Mouse (Mus musculus): ENCODE results near the gene Fah. TPM values are rescaled to one million over a fixed set of nuclear protein-coding genes. Genes with fewer than 3 reads are reported as not detected.

Fah gene
- total RNA-seq, 2 experiments from 2014 or later: 5.4 to 8.2 TPM

GRCm38 (mm10) chr7:84596633-84597032 is 9.9 kb downstream of the Fah start:
- no peak for DNase-seq
- intact Hi-C loops (cut with DNase I): loop anchor here (5.0 kb wide), 1 partner anchor 201 kb away; no protein-coding TSS in a partner anchor

GRCm38 (mm10) chr7:84596002-84596401 is 10.5 kb downstream of the Fah start:
- no peak for DNase-seq
- intact Hi-C loops (cut with DNase I): loop anchor here (5.0 kb wide), 1 partner anchor 201 kb away; no protein-coding TSS in a partner anchor

- intact Hi-C loops (cut with DNase I): loop anchor here (1.0 to 5.0 kb wide), 3 partner anchors 151 to 202 kb away; no protein-coding TSS in a partner anchor
- DNase-seq: no peak
These were observed 11.6 kb downstream of the Fah start for GRCm38 (mm10) chr7:84594917-84595303.

- intact Hi-C loops (cut with DNase I): no loop called here
- DNase-seq: peak; percentile 6 to 37
These were observed 12.2 kb downstream of the Fah start for GRCm38 (mm10) chr7:84594087-84594916.

GRCm38 (mm10) chr7:84591347-84591746 is 15.2 kb downstream of the Fah start:
- intact Hi-C loops (cut with DNase I): no loop called here
- DNase-seq: no peak

GRCm38 (mm10) chr7:84590622-84591021 is 15.9 kb downstream of the Fah start:
- intact Hi-C loops (cut with DNase I): no loop called here
- no peak for DNase-seq

- intact Hi-C loops (cut with DNase I): no loop called here
- DNase-seq: no peak
These were observed 19.3 kb downstream of the Fah start for GRCm38 (mm10) chr7:84587101-84587783.

- DNase-seq: no peak
- intact Hi-C loops (cut with DNase I): no loop called here
These were observed 20.0 kb downstream of the Fah start for GRCm38 (mm10) chr7:84586360-84587100.

- intact Hi-C loops (cut with DNase I): no loop called here
- DNase-seq: no peak
These were observed 21.4 kb downstream of the Fah start for GRCm38 (mm10) chr7:84585086-84585485.

- intact Hi-C loops (cut with DNase I): no loop called here
- DNase-seq: no peak
These were observed 26.8 kb downstream of the Fah start for GRCm38 (mm10) chr7:84579769-84580168.

GRCm38 (mm10) chr7:84578841-84579240 is 27.7 kb downstream of the Fah start:
- intact Hi-C loops (cut with DNase I): no loop called here
- no peak for DNase-seq

- DNase-seq: no peak
These were observed 29.5 kb downstream of the Fah start for GRCm38 (mm10) chr7:84577034-84577433.

GRCm38 (mm10) chr7:84566200-84566599 is 40.3 kb downstream of the Fah start:
- DNase-seq: peak in 1 of 2 experiments; percentile 9
- intact Hi-C loops (cut with DNase I): no loop called here

More at GRCm38 (mm10) chr7:84577034-84577433, 29.5 kb downstream of the Fah start:
- intact Hi-C loops (cut with DNase I): no loop called here

- intact Hi-C loops (cut with DNase I): no loop called here
- DNase-seq: no peak
These were observed 42.3 kb downstream of the Fah start for GRCm38 (mm10) chr7:84564236-84564635.

- intact Hi-C loops (cut with DNase I): no loop called here
- DNase-seq: no peak
These were observed 46.0 kb downstream of the Fah start for GRCm38 (mm10) chr7:84560500-84560899.

- no peak for DNase-seq
- intact Hi-C loops (cut with DNase I): no loop called here
These were observed 49.2 kb downstream of the Fah start for GRCm38 (mm10) chr7:84557332-84557731.

GRCm38 (mm10) chr7:84555294-84555693 is 51.2 kb downstream of the Fah start:
- intact Hi-C loops (cut with DNase I): no loop called here
- DNase-seq: no peak

GRCm38 (mm10) chr7:84551472-84551871 is 55.0 kb downstream of the Fah start:
- intact Hi-C loops (cut with DNase I): no loop called here
- no peak for DNase-seq

- intact Hi-C loops (cut with DNase I): no loop called here
- DNase-seq: no peak
These were observed 59.9 kb downstream of the Fah start for GRCm38 (mm10) chr7:84546667-84547066.

- DNase-seq: no peak
- intact Hi-C loops (cut with DNase I): no loop called here
These were observed 61.6 kb downstream of the Fah start for GRCm38 (mm10) chr7:84544946-84545345.

Measured in heart, postnatal 14 days (tissue).